Mouse (Mus musculus): ENCODE measurements around the gene Plekhg3.
A peak's percentile ranks its signal among the peaks of the same experiment; 100 is the strongest.

Plekhg3 gene

DNA sequence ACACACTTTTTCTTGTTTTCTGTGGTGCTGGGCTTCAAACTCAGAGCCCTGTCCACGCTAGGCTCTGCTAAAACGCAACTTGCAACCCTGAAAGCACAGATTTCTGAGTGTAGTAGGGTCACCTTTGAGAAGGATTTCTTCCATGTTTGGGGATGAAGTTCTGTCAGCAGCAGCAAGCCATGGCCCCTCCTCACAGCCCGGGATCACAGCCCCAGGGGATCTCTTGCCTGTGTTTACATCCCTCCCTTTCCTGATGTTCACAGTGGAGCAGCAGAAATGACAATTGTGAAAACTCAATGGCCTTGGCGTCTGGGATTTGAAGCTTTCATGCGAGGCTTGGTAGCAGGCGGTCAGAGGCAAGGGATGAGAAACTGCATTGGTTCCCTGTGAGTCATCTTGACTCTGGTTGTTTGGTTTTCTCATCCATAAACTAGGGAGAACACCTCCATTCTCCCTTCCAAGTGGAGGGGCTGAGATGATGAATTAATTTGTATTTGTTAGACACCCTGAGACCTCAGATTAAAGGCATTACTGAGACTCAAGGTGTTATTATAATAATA lies at the start of gene Plekhg3:
TSS of gene Plekhg3 (plus strand) at position 312 of the 560 bp plus-strand sequence.
- DNase-seq = no peak

GRCm38 (mm10) chr12:76482446-76482845 lies 48.2 kb upstream of the Plekhg3 start:
- DNase-seq = no peak

DNA sequence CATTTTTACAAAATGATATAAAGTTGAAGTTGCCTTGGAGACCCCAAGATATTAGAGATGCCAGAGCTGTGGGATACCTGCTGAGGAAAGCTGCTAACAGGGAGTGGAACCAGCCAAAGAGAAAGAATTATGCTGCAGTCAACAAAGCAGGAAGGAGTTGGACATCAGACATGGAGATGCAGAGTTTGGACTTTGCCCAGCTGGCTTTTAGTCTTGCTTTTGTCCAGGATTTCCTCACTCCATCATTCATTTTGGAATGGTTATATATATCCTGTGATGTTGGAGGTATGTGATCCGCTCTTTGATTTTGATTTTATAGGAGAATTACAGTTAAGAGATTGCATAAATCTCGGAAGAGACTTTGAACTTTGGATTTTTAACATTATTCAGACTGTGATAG lies 47.7 kb upstream of the Plekhg3 start:
- DNase-seq = no peak

DNA sequence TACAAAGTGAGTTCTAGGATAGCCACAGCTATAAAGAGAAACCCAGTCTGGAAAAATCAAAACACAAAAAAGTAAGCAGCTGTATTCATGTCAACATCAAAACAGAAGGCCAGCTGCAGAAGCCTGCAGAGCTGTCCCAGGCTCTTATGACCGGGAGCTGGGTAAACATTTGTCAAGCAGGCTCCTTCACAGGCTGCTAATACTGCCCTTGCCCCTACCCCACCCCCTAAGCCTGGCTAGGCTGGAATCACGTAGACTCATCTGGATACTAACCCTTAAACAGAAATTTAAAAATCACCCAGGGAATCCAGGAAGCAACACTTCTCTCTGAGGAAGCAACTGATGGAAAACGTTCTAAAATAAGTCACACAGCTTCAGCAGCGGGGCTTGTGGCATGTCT lies 45.8 kb upstream of the Plekhg3 start:
- no peak for DNase-seq

GRCm38 (mm10) chr12:76485381-76485780 lies 45.3 kb upstream of the Plekhg3 start:
- DNase-seq = no peak

DNA sequence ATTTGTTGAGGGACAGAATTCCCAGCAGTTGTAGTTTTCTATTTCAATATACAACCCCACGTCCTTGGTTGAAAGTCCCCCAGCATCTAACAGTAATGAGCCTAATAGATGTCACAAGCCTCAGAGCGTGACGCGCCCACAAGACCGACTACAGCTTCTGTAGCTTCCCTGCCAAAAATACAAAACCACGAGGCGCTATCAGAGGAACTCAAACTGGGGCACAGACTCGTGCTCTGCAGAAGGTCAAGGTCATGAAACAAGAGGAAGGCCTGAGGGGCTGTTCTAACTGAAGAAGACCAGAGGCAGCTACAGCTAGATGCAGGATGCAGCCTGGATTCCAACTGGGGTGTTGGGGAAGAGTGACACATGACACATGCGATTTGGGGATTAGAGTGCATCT lies 43.7 kb upstream of the Plekhg3 start:
- DNase-seq = no peak

DNA sequence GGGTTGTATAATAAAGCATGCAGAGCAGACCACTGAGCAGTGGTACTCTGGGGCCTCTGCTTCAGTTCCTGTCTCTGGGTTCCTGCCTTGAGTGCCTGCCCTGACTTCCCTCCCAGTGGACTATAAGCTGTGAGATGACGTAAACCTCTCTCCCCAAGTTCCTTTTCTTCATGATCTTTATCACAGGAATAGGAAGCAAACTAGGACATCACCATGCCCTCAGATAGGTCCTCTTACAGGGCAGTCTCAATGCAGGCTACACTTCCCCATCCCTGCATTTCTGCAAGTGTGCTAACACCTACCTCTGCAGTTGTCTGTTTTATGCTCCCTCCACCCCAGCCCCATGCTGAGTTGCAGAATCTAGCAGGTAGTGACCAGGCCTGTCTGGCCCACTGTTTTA lies 39.9 kb upstream of the Plekhg3 start:
- no peak for DNase-seq

- peak; percentile 53 for DNase-seq
Observed at GRCm38 (mm10) chr12:76493462-76493861, 37.2 kb upstream of the Plekhg3 start.

DNA sequence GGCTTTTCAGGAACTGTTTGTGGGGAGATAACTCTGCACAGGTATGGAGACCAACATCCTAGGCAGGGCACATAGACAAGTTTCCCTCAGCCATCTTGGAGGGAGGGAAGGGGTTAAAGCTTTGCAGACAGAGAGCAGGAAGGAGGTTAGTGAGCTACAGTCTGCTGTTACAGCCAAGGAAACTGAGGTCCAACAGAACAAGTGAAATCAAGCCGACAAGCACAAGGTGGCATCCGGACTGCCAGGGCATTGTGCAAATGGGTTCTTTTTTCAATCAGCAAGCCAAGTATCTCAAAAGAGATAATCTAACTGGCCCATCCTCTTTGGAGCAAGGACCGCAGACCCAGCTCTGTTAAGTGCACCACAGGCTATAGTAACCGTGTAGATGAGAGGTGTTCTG lies 35.3 kb upstream of the Plekhg3 start:
- no peak for DNase-seq

DNA sequence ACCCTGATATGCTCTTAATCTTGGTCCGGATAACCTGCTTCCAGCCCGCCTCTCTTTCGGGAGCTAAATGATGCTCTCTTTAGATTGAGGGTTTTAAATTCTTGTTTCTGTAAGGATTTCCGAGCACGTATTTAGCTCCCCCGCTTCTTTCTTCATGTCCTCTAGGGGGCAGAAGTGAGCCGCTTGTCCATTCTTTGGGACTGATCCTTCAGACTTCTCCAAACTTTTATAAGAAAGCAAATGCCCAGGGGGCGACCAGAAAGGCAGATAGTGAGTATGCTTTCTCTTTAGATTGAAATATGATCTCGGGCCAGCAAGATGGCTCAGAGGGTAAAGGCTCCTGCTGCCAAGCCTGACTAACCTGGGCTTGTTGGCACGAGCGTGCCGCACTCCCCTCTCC lies 34.4 kb upstream of the Plekhg3 start:
- peak; percentile 43 for DNase-seq

GRCm38 (mm10) chr12:76499276-76499675 lies 31.4 kb upstream of the Plekhg3 start:
- DNase-seq = no peak

GRCm38 (mm10) chr12:76500055-76500454 lies 30.6 kb upstream of the Plekhg3 start:
- DNase-seq = no peak

GRCm38 (mm10) chr12:76500896-76501295 lies 29.8 kb upstream of the Plekhg3 start:
- no peak for DNase-seq

- no peak for DNase-seq
Observed at GRCm38 (mm10) chr12:76502981-76503380, 27.7 kb upstream of the Plekhg3 start.

GRCm38 (mm10) chr12:76506522-76506921 lies 24.2 kb upstream of the Plekhg3 start:
- DNase-seq = no peak

DNA sequence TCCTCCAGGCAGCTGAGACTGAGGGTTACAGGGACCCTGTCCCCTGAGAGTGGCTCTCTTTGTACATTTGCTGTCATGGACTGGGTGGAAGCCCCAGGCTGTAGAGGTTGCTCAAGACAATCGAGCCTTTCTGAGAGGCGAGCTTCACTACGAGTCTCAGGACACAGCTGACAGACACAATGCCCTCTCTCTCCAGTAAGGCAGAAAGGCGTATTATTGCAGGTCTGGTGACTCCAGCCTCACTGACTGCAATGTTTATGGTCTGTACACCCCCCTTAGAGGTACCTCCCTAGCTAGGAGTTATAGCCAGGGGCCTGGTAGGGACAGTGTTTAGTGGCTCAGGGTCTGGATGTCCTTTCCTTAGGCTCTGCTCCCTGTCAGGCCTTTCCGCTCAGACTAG lies 22.9 kb upstream of the Plekhg3 start:
- DNase-seq = peak; percentile 24

DNA sequence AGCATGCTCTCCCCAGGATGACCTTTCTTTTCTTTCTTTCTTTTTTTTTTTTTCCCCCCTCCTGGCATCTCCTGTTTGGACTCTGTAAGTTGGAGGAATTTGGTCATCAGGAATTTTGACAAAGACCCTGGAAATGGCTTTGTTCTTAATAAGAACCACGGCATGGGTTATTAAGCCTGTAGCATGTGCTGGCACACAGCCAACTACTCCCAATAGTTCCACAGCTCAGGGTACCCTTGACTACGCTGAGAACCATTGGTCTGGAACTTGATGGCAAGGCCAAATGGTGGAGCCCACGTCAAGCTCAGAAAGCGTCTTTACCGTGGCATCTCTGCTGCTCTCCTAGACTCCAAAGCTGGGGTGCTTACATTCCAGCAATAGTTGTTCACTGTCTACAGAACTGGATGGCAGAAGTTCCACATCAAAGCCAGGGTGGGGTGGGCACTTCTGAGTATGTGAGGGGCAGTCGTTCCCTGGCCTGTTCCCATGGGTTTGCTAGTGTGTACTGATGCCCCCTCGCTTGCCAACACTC lies 21.7 kb upstream of the Plekhg3 start:
- no peak for DNase-seq

GRCm38 (mm10) chr12:76512731-76513130 lies 18.0 kb upstream of the Plekhg3 start:
- DNase-seq = no peak

- DNase-seq = no peak
Observed at GRCm38 (mm10) chr12:76514842-76515241, 15.8 kb upstream of the Plekhg3 start.

GRCm38 (mm10) chr12:76518000-76518399 lies 12.7 kb upstream of the Plekhg3 start:
- no peak for DNase-seq

DNA sequence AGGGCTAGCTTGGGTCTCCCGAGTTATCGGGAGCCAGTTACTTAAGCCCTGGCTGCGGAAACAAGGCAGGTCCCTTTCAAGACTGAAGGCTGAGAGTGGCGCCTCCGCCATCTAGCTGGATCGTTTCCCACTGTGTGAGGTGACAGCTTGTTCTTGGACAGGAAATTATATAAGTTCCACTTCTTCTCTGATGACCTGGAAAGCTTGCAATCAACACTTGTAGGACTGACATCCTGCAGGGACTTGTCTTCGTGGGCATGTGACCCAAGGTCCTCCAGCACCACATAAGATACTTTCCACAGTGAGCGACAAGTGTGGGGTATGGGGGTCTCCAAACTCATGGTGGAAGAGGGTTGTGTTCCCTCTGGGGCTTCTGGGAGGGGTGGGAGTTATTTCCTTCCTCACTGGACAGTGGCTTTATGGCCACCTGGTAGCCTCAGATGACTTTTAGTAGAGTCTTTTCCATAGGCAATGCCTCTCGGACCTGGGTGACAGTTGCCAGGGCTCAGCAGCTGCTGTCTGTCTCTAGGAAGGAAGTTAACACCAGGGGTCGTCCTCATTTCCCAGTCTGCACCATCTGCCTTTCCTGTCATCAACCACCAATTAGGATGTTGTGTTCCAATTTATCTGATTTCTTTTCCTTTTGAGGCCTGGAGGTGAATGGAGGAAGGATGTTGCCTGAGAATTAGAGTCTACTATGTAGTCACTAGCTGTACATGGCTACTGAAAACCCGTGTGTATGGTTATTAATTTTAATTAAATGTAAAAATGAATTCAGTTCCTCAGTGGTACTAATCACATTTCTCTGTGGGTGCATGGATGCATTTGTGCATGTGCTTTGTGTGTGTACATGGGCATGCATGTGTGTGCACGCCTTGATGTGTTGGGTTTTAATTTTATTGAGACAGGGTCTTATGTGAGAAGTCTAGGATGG lies 11.5 kb upstream of the Plekhg3 start:
- DNase-seq = no peak

DNA sequence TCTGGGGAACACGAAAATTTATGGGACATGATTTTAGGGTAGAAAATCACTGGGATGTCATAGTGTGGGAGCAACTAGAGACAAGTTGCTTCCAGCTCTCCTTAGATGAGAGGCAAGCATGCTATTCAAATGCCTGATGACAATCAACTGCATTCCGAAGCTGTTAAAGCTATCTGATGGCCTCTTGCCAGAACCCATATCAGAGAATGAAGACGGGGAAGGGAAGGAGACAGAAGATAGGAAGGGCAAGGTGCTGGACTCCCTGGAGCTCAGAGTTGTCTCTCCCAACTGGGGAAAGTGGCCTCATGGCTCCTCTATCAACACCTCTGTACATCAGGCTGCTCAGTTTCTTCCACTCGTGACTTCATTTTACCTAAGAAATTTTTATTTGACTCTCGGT lies 7.0 kb upstream of the Plekhg3 start:
- DNase-seq = no peak

- no peak for DNase-seq
Observed at GRCm38 (mm10) chr12:76524915-76525314, 5.8 kb upstream of the Plekhg3 start.

DNA sequence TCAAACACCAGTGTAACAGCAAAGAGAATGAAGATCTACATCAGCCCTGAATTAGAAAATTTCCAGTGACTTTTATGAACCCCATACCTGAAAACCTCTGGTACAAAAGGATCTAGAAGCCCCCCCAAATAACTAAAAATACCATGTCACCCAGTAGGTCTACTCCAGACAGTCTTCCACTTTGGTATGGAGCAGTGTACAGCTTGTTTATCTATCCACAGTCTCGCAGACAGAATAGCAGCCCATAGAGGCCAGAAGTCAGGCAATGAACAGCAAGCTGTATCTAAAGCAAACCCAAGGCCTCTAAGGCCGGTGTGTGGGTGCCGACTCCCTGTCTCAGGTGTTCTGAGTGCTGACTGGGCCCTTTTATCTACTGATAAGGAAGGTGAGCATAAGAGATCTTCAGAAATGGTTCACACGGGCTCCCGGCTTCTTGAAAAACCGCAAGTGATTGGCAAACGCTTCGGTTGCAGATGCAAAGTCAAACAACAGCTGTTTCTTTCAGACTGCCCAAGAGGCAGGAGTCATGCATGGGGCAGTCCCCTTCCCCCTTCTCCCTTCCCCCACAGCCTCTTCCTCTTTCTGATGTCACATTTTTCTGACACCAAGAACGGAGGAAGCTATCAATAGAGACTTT lies 3.3 kb upstream of the Plekhg3 start:
- no peak for DNase-seq
